Mouse (Mus musculus) bone marrow macrophage, adult 2 months (primary cell): ENCODE results near the gene Stoml1.

Source experiments
- CTCF ChIP-seq: IDR thresholded peaks from 2 replicates; pipeline ENCODE4 v1.5.1; 2012; ENCODE audit warnings: low read depth, mild to moderate bottlenecking, low read length, moderate library complexity
- POLR2A ChIP-seq: IDR thresholded peaks from 2 replicates; pipeline ENCODE4 v1.6.1; 2012; ENCODE audit warnings: mild to moderate bottlenecking, low read depth, low read length, borderline replicate concordance

DNA sequence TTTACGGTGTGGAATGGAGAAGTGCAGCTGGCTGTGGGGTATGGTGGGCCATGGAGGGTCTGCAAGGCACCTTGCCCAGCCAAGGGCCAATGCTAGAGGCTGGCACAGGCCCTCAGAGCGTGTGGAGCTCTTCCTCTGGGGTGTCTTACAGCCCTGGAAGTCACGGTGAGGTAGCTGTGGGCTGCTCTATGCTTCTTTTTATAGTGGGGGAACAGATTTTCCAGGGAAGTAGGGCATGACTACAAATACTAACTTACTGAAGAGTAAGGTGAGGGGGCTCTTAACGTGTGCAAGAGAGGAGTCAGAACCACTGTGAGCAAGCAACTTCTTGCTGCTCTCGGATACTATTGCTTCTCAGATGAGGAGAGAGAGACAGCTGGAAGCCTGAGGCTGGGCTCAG lies 9.5 kb downstream of the Stoml1 start:
- no peak for TF ChIP-seq CTCF
- TF ChIP-seq POLR2A, result no peak
